Mouse (Mus musculus) small intestine, adult 2 months (tissue): ENCODE results near the gene Pacsin3.

Experiments
- CTCF ChIP-seq: fragments of 200-500 bp; IDR thresholded peaks from 2 replicates; pipeline ENCODE4 v1.5.1; 2012; ENCODE audit warnings: low read depth, mild to moderate bottlenecking, control low read depth, inconsistent platforms, low read length, moderate library complexity, mixed read lengths; ENCODE audit not compliant: insufficient replicate concordance, insufficient read length; ENCODE audit errors: extremely low read depth
- POLR2A ChIP-seq: fragments of 200-500 bp; IDR thresholded peaks from 2 replicates; pipeline ENCODE4 v1.6.1; 2012; ENCODE audit warnings: low read depth, mild to moderate bottlenecking, control low read depth, inconsistent platforms, low read length, moderate library complexity

DNA sequence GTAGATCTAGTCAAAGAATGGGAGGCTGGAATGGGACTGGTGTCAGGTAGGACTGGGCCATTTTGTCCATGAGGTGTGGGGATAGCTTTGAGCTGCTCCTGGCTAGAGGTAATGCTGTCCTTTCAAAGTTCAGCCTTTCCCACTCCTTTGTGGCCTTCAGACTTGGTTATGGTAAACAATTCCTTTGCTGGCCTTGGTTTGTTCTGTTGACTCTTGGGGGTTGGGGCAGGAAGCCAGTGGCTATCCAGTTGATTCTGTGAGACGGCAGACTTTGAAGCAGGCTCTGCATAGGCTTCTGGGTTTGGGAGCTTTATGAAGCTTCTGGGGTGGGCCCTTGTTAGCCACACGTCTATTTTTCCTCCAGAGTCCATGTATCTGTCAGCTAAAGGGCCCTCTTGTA, 13.0 kb downstream of the Pacsin3 start:
- TF ChIP-seq POLR2A (no peak), CTCF (no peak)
